Mouse (Mus musculus): ENCODE results near the gene Sh3bp5. TPM values are rescaled to one million over a fixed set of nuclear protein-coding genes. Genes with fewer than 3 reads are reported as not detected.

The Sh3bp5 gene
- polyA plus RNA-seq, 1 experiment from 2014 or later = 17.3 TPM

DNA sequence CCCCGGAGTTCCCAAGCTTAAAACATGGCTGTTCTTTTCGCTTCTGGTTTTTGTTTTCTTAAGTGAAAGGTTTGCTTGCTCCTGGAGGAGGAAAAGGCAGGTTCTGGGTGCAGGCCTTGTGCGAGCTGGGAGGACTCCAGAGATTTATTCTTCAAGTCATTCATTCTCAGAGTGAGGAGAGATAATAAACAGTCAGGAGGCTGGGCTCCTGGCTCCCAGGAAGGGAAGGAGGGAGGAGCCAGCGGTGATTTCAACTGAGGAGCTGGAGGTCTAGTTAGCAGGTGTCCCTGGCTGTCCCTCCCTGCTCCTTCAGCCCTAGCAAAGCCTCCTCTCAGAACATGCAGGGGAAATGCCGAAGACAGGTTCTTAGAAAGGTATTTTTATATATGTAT is 6.9 kb downstream of the Sh3bp5 start:
- Histone ChIP-seq H3K4me1 (peaks cover 9% of the 10 kb centered on the region), H3K4me3 (no peak overlapping the region), H3K36me3 (peaks cover 27% of the 10 kb centered on the region), H3K9me3 (replicated peaks) (0 out of 2 replicates have a peak, but pooled peaks cover 4% of the 10 kb centered on the region), H3K27ac (replicated peaks) (no peak overlapping the region), H3K27me3 (ENCODE audit: low read depth, poor library complexity, severe bottlenecking) (peaks cover 9% of the 10 kb centered on the region; the same call in 1 of the 2 replicates)
- 65% methylated on average over 5 of the region's 5 CpGs for WGBS
- DNase-seq (ENCODE audit: low spot score) = no peak

DNA sequence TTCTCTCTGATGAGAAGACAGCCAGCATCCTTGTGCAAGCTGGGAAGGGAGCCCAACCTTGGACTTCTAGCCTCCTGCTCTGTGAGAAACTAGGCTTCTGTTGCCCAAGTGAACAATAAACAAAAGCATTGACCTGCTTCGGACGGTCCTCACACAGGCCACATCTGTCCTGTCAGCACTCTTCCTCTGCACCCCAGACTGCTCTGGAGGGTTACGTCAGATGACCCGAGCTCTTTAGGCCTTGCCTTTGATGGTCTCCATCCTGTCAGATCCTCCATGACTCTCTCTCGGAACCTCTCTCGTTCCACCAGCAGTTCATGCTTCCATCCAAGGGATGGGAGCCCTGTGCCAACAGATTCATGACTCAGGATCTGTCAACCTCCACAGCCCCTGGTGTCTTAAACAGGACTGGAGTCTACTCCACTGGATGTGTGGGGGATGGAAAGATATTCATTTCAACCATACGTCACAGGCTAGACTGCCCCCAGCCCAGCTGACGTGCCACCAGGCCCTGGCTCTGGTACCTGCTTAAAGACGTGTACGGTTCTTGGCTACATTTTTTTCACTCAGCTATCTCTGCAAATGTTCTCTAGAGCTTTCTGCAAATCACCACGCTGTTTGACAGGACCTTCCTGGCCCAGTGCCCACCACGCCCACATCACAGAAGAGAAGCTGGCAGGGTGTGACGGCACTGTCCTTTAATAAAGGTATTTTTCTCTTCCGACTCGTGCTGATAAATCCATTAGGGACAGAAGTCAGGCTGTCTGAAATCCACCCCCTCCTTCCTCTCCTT is 7.5 kb downstream of the Sh3bp5 start:
- Histone ChIP-seq H3K27ac (replicated peaks) (no peak overlapping the region), H3K4me1 (peaks cover 9% of the 10 kb centered on the region), H3K9me3 (replicated peaks) (0 out of 2 replicates have a peak, but pooled peaks cover 4% of the 10 kb centered on the region), H3K27me3 (ENCODE audit: low read depth, poor library complexity, severe bottlenecking) (peaks cover 3% of the 10 kb centered on the region; the same call in 1 of the 2 replicates), H3K36me3 (peaks cover 27% of the 10 kb centered on the region), H3K4me3 (no peak overlapping the region)
- 87% methylated on average over 15 of the region's 15 CpGs for WGBS
- DNase-seq (ENCODE audit: low spot score) = no peak

DNA sequence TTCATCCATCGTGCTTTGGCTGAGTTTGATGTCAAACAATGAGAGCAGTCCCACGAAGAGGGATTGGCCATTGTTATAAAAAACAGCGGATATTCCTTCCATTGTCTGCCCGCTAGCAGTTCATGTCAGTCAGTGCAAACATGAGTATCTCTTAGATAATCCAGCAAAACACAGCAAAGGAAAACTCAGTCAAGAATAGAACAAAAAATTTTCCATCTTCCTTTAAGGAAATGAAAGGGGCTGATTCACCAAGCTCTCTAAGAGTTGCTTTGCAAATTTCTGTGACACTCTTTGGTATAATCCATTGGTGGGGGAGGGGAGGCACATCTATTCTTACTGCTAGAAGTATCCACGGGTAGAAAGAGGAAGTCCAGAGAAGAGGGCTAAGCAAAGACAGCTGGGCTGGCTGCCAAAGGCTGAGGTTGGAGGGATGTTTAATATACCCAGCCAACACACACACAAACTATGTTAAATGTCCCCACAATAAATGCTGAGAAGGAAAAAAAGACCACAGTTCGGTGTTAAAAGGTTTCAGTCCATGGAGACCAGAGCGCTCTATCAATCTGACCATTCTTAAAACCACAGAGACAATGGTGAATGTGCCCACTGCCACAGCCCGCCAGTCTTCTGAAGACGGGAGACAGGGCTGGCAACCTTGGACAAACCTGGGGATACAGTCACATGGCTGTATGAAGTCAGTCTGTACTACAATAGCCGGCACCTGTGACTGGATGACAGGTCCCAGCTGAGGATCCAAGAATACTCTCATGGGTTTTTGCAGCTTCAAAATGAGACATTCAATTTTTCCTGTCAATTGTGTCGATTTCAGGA is 12.7 kb downstream of the Sh3bp5 start:
- WGBS = 77% methylated on average over 11 of the region's 11 CpGs

DNA sequence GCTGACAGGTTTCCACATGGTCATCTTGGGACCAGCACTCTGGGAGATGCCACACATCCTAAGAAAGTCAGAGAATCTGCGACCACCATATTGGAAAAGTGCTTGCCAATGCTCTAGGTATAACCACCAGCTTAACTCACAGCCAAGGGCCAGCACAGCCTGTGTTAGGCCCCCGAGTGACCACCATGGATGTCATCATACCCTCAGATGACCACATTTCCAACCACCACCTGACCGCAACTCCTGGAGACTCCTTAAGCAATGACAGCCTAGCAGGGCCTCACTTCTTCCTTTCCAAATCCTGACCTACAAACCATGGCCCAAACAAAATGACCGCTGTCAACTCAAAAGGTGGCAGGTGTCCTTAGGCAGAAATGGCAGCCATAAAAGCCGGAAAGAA is 13.5 kb downstream of the Sh3bp5 start:
- Histone ChIP-seq H3K36me3 (peaks cover 17% of the 10 kb centered on the region), H3K4me1 (peaks cover 42% of the 10 kb centered on the region)
- 94% methylated on average over 5 of the region's 5 CpGs for WGBS

More for the DNA sequence above, 12.7 kb downstream of the Sh3bp5 start:
- H3K4me3 ChIP-seq = no peak overlapping the region
- H3K4me1 ChIP-seq = peaks cover 42% of the 10 kb centered on the region
- H3K9me3 ChIP-seq (replicated peaks) = 0 out of 2 replicates have a peak, but pooled peaks cover 4% of the 10 kb centered on the region
- peaks cover 24% of the 10 kb centered on the region for H3K36me3 ChIP-seq
- H3K27me3 ChIP-seq (ENCODE audit: low read depth, poor library complexity, severe bottlenecking) = no peaks in the 10 kb centered on the region
- H3K27ac ChIP-seq (replicated peaks) = no peak overlapping the region; the same call in 1 of the 2 replicates
- no peak for DNase-seq (ENCODE audit: low spot score)

DNA sequence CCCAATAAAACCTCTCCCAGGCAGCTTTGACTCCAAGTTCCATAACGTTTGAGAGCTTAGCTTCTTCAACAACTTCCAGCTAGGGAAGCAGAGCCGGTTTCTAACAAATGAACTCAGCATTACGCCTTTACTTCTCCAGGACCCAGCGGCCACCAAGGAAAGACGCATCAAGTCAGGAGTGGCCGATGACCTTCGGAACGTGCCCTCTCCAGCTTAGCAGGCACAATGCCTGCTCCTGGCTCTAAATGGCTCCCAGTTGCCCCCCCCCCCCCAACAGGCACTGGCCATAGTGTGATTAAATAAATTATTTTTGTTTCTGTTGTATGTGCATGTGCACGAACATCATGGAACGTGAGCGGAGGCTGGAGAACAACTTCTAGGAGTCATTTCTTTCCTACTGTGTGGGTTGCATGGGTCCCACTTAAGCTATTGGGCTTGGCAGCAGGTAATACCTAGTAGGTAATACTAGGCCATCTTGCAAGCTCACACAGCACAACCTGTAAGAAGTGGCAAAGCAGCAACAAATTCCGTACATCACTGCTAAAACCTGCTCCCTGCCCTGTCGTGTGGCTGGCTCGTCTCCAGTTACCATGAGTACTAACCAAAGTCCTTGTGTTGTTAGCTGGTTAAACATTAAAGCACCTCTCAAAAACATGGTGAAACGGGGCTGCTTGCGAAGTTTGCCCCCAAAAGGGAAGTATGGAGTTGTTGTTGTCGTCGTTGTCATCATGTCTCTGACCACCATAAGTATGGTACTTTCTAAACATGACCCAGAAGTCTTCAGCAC is 14.2 kb downstream of the Sh3bp5 start:
- peaks cover 42% of the 10 kb centered on the region for H3K4me1 ChIP-seq
- H3K4me3 ChIP-seq = no peak overlapping the region
- DNase-seq (ENCODE audit: low spot score) = no peak
- WGBS = 88% methylated on average over 18 of the region's 18 CpGs
- peaks cover 11% of the 10 kb centered on the region for H3K36me3 ChIP-seq
- H3K27ac ChIP-seq (replicated peaks) = no peak overlapping the region; the same call in 1 of the 2 replicates
- H3K9me3 ChIP-seq (replicated peaks) = 0 out of 2 replicates have a peak, but pooled peaks cover 4% of the 10 kb centered on the region
- no peaks in the 10 kb centered on the region for H3K27me3 ChIP-seq (ENCODE audit: low read depth, poor library complexity, severe bottlenecking)

More for the DNA sequence above, 13.5 kb downstream of the Sh3bp5 start:
- Histone ChIP-seq H3K4me3 (no peak overlapping the region), H3K27ac (replicated peaks) (no peak overlapping the region), H3K9me3 (replicated peaks) (0 out of 2 replicates have a peak, but pooled peaks cover 4% of the 10 kb centered on the region), H3K27me3 (ENCODE audit: low read depth, poor library complexity, severe bottlenecking) (no peaks in the 10 kb centered on the region)
- DNase-seq (ENCODE audit: low spot score) = no peak

DNA sequence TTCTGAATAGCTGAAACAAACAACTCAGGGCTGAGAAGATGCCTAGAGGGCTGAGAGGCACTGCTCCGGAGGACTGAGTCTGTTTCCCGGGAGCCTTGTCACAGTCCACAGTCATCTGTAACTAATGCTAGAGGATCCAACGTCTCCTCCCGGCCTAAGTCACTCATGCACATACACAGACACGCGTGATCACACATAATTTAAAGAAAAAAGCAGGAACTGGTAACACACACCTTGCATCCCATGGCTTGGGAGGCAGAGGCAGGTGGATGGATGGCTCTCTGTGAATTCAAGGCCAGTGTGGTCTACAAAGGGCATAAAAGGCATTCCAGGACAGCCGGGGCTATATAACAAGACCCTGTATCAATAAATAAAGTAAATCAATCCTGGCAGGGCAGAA is 14.9 kb downstream of the Sh3bp5 start:
- peaks cover 4% of the 10 kb centered on the region for H3K36me3 ChIP-seq
- H3K27me3 ChIP-seq (ENCODE audit: low read depth, poor library complexity, severe bottlenecking) = no peaks in the 10 kb centered on the region
- WGBS = 61% methylated on average over 7 of the region's 7 CpGs
- no peak overlapping the region for H3K4me3 ChIP-seq
- no peak overlapping the region; the same call in 1 of the 2 replicates for H3K27ac ChIP-seq (replicated peaks)
- H3K4me1 ChIP-seq = peaks cover 42% of the 10 kb centered on the region
- no peaks in the 10 kb centered on the region for H3K9me3 ChIP-seq (replicated peaks)
- no peak for DNase-seq (ENCODE audit: low spot score)

DNA sequence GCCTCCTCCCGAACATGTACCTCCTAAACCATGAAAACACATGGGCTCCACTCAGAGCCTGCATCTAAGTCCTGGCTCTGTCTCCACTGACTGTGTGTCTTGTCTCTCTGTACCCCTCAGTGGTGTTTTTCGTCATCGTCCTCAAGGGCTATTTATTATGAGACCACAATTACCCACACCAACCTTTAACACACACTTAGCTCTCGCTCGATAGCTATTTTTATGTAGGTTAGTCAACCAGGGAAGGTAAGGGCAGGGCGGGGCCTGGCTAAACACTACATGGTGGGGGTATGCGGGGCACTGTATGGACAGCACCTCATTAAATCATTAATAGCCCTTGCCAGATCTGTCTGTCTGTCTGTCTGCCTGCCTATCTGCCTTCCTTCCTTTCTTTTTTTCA is 15.3 kb downstream of the Sh3bp5 start:
- WGBS = 92% methylated on average over 7 of the region's 7 CpGs
- H3K4me3 ChIP-seq = no peak overlapping the region
- no peaks in the 10 kb centered on the region for H3K9me3 ChIP-seq (replicated peaks)
- no peak for DNase-seq (ENCODE audit: low spot score)
- H3K27me3 ChIP-seq (ENCODE audit: low read depth, poor library complexity, severe bottlenecking) = no peaks in the 10 kb centered on the region
- no peaks in the 10 kb centered on the region for H3K36me3 ChIP-seq
- peaks cover 42% of the 10 kb centered on the region for H3K4me1 ChIP-seq
- H3K27ac ChIP-seq (replicated peaks) = no peak overlapping the region; the same call in 1 of the 2 replicates

DNA sequence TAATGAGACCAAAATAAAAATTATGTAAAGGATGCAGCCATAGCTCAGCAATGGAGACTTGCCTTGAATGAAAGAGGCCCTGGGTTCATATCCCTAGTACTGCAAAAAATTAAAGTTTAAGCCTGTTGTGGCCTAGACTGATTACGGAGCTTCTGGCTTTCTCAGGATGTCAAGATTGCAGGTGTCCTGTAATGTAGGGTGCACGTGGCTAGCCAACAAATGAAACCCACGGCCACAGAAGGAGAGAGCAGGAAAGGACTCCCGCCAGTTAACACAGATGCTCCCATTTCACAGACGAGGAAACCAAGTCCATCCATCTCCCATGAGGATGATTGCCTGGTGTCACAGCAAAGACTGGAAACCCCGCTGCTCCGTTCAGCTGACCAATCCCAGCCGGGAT is 15.7 kb downstream of the Sh3bp5 start:
- DNase-seq (ENCODE audit: low spot score) = no peak
- Histone ChIP-seq H3K9me3 (replicated peaks) (no peaks in the 10 kb centered on the region), H3K36me3 (no peaks in the 10 kb centered on the region), H3K27ac (replicated peaks) (no peak overlapping the region), H3K27me3 (ENCODE audit: low read depth, poor library complexity, severe bottlenecking) (no peaks in the 10 kb centered on the region), H3K4me1 (peaks cover 42% of the 10 kb centered on the region), H3K4me3 (no peak overlapping the region)
- 90% methylated on average over 8 of the region's 8 CpGs for WGBS

DNA sequence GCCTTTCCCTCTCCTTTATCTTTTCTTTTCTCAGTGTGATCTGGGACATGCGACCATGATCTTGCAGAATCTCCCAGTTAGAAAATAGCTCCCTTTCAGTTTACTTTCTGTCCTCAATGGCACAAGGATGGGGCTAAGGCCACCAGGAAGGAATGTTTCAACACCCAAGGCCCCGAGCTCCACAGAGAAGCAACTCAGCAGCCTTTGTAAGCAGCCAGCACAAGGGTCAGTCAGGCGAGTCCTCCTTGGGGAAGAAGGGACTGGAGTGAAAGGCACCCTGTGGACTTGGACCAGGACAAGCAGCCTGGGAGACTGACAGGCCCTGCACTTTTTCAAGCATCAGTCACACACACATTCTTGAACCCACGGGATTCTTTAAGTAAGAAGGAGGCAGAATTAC is 16.6 kb downstream of the Sh3bp5 start:
- Histone ChIP-seq H3K27ac (replicated peaks) (peak overlapping the region; percentile 49), H3K4me3 (no peak overlapping the region), H3K9me3 (replicated peaks) (no peaks in the 10 kb centered on the region), H3K36me3 (no peaks in the 10 kb centered on the region), H3K27me3 (ENCODE audit: low read depth, poor library complexity, severe bottlenecking) (no peaks in the 10 kb centered on the region), H3K4me1 (peaks cover 49% of the 10 kb centered on the region)
- WGBS = 37% methylated on average over 4 of the region's 4 CpGs
- no peak for DNase-seq (ENCODE audit: low spot score)

DNA sequence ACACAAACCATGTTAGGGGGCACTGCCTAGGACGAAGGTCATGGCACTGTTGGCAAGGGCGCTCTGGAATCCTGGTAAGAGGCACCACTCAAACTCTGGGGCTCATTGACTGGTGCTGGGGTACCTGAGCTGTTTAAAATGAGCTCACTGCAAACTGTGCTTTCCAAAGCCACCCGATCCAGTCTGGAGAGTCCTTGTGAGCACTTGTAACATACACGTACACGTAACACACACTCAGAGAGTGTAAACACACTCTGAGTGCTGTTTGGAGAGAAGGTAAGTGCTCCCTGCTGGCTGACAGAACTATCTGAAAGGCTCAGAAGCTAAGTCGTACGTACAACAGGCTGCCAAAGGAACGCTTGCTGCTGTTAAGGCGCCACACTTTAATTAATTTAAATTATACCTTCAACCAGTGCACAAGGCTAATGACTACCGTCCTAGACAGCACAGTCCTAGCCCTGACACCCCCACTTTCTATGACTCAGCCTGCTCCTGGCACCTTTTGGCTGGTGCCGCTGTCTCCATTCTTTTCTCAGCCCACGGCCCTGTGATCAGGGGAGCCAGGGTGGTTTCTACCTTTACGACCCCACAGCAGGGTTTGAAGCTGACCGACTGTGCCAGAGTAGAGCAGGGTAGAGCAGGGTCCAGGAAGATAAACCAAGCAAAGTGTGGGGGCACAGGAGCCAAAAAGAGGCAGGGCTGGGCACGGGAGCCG is 18.9 kb downstream of the Sh3bp5 start:
- Histone ChIP-seq H3K9me3 (replicated peaks) (no peaks in the 10 kb centered on the region), H3K27ac (replicated peaks) (no peak overlapping the region), H3K4me1 (peaks cover 51% of the 10 kb centered on the region)

DNA sequence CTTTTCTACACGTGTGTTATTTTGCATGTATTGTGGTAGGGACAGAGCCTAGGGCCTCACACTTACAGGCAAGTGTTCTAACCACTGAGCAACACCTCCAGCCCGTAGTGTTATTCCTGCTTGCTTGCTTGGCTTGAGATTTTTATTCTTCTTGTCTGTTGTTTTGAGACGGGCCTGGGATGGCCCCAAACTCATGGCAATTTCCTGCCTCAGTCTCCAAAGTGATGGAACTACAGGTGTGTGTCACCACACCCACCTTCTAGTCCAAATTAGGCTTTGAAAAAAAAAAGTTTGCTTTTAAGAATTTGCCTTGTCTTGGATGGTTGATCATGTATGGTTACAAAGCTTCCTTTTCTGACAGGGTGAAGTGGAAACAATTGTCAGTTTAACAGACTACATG is 19.5 kb downstream of the Sh3bp5 start:
- DNase-seq (ENCODE audit: low spot score) = no peak
- Histone ChIP-seq H3K27ac (replicated peaks) (no peak overlapping the region), H3K4me1 (peaks cover 46% of the 10 kb centered on the region), H3K9me3 (replicated peaks) (no peaks in the 10 kb centered on the region), H3K27me3 (ENCODE audit: low read depth, poor library complexity, severe bottlenecking) (no peaks in the 10 kb centered on the region), H3K36me3 (0 out of 2 replicates have a peak, but pooled peaks cover under 1% of the 10 kb centered on the region), H3K4me3 (no peak overlapping the region)
- 81% methylated on average over 3 of the region's 3 CpGs for WGBS

More for the DNA sequence above, 18.9 kb downstream of the Sh3bp5 start:
- 87% methylated on average over 16 of the region's 16 CpGs for WGBS
- Histone ChIP-seq H3K27me3 (ENCODE audit: low read depth, poor library complexity, severe bottlenecking) (no peaks in the 10 kb centered on the region), H3K36me3 (no peaks in the 10 kb centered on the region), H3K4me3 (no peak overlapping the region)
- no peak for DNase-seq (ENCODE audit: low spot score)
